Mouse (Mus musculus) embryonic facial prominence, embryonic 11.5 days (tissue): ENCODE results near the gene Sult6b2. TPM values are rescaled to one million over a fixed set of nuclear protein-coding genes. Genes with fewer than 3 reads are reported as not detected.

Source experiments
- ATAC-seq: fragments of 200-750 bp; cut with Nextera tagmentation; replicated peaks from 2 replicates; pipeline ENCODE4 v1.8.0; 2017; ENCODE audit warnings: low read depth; ENCODE audit not compliant: insufficient number of reproducible peaks, low FRiP score, low TSS enrichment
- DNase-seq: peaks from one replicate; pipeline ENCODE4 v3.0.0-alpha.2; 2015; ENCODE audit warnings: low spot score
- H3K27ac ChIP-seq: fragments of 300-500 bp; sonication (generic); replicated peaks from 2 replicates; pipeline ENCODE4 v1.5.1; 2014; ENCODE audit warnings: mild to moderate bottlenecking, low read depth, low read length, control low read depth
- H3K27me3 ChIP-seq: fragments of 300-500 bp; sonication (generic); 2 replicates; pipeline ENCODE4 v1.6.1; 2014; ENCODE audit warnings: mild to moderate bottlenecking, low read length, moderate library complexity, mixed read lengths; ENCODE audit not compliant: control insufficient read depth, insufficient read depth
- H3K36me3 ChIP-seq: fragments of 300-500 bp; sonication (generic); replicated peaks from 2 replicates; pipeline ENCODE4 v1.6.1; 2014; ENCODE audit warnings: low read depth, mild to moderate bottlenecking, low read length, moderate library complexity, mixed read lengths; ENCODE audit not compliant: control insufficient read depth, insufficient read depth
- H3K4me1 ChIP-seq: fragments of 300-500 bp; sonication (generic); 2 replicates; pipeline ENCODE4 v1.6.1; 2014; ENCODE audit warnings: low read length, mixed read lengths; ENCODE audit not compliant: control insufficient read depth, insufficient read depth
- H3K4me2 ChIP-seq: fragments of 300-500 bp; sonication (generic); 2 replicates; pipeline ENCODE4 v1.6.1; 2014; ENCODE audit warnings: low read depth, mild to moderate bottlenecking, control low read depth, low read length, moderate library complexity
- H3K4me3 ChIP-seq: fragments of 300-500 bp; sonication (generic); 2 replicates; pipeline ENCODE4 v1.5.1; 2014; ENCODE audit warnings: low read depth, low read length, control low read depth
- H3K9ac ChIP-seq: fragments of 300-500 bp; sonication (generic); replicated peaks from 2 replicates; pipeline ENCODE4 v1.6.1; 2014; ENCODE audit warnings: mild to moderate bottlenecking, control low read depth, low read length
- H3K9me3 ChIP-seq: fragments of 300-500 bp; sonication (generic); replicated peaks from 2 replicates; pipeline ENCODE4 v1.6.1; 2016; ENCODE audit warnings: mild to moderate bottlenecking, low read length, inconsistent platforms, mixed read lengths; ENCODE audit not compliant: control insufficient read depth
- WGBS: fragments of 180-500 bp; shearing (Covaris S2); extraction: QIAGEN DNeasy Blood & Tissue Kit; methylation state at CpG from one replicate; pipeline ENCODE4 v1.1.7; 2014; 5-methylcytosine and 5-hydroxymethylcytosine counted together
- polyA plus RNA-seq: library from polyadenylated mRNA; unstranded; fragments of >200 nt; fragmentation: Nextera tagmentation; extraction: Ambion mirVana; gene quantifications from 2 replicates; pipeline ENCODE4 v1.2.1, GENCODE M21; 2014

Sult6b2 gene
- polyA plus RNA-seq, 1 experiment from 2014 or later: not detected

- DNase-seq (no peak), ATAC-seq (no peak)
- Histone ChIP-seq H3K9me3 (no peaks in the 10 kb centered on the region), H3K4me3 (no peak overlapping the region), H3K9ac (no peak overlapping the region), H3K4me2 (no peak overlapping the region), H3K27ac (no peak overlapping the region), H3K27me3 (no peaks in the 10 kb centered on the region), H3K36me3 (no peaks in the 10 kb centered on the region), H3K4me1 (no peaks in the 10 kb centered on the region)
- WGBS: 83% methylated on average over 4 of the region's 4 CpGs
Observed at GRCm38 (mm10) chr6:142806326-142806725, 2.0 kb upstream of the Sult6b2 start.

GRCm38 (mm10) chr6:142802617-142803525, 1.4 kb downstream of the Sult6b2 start:
- ATAC-seq: peak; percentile 61; the same call in 1 of the 2 replicates
- Histone ChIP-seq H3K9ac (no peak overlapping the region), H3K27ac (no peak overlapping the region), H3K36me3 (no peaks in the 10 kb centered on the region), H3K4me2 (no peak overlapping the region), H3K4me1 (no peaks in the 10 kb centered on the region), H3K27me3 (no peaks in the 10 kb centered on the region), H3K4me3 (no peak overlapping the region), H3K9me3 (no peaks in the 10 kb centered on the region)
- peak; percentile 30 for DNase-seq
- WGBS: 29% methylated on average over 11 of the region's 11 CpGs

GRCm38 (mm10) chr6:142801687-142802086, 2.6 kb downstream of the Sult6b2 start:
- H3K4me1 ChIP-seq: no peaks in the 10 kb centered on the region
- WGBS: 74% methylated on average over 5 of the region's 5 CpGs
- no peaks in the 10 kb centered on the region for H3K9me3 ChIP-seq
- H3K9ac ChIP-seq: no peak overlapping the region
- no peak overlapping the region for H3K27ac ChIP-seq
- H3K36me3 ChIP-seq: no peaks in the 10 kb centered on the region
- DNase-seq (no peak), ATAC-seq (no peak)
- H3K27me3 ChIP-seq: no peaks in the 10 kb centered on the region
- no peak overlapping the region for H3K4me3 ChIP-seq
- no peak overlapping the region for H3K4me2 ChIP-seq

GRCm38 (mm10) chr6:142799704-142800374, 4.5 kb downstream of the Sult6b2 start:
- WGBS: 75% methylated on average over 7 of the region's 7 CpGs
- no peaks in the 10 kb centered on the region for H3K4me1 ChIP-seq
- DNase-seq (no peak), ATAC-seq (no peak)
- no peak overlapping the region for H3K27ac ChIP-seq
- H3K9ac ChIP-seq: no peak overlapping the region
- H3K9me3 ChIP-seq: no peaks in the 10 kb centered on the region
- no peaks in the 10 kb centered on the region for H3K36me3 ChIP-seq
- no peak overlapping the region for H3K4me3 ChIP-seq
- H3K27me3 ChIP-seq: no peaks in the 10 kb centered on the region
- no peak overlapping the region for H3K4me2 ChIP-seq

- H3K4me1 ChIP-seq: no peaks in the 10 kb centered on the region
- DNase-seq: no peak
- H3K4me3 ChIP-seq: no peak overlapping the region
- no peaks in the 10 kb centered on the region for H3K36me3 ChIP-seq
- H3K9ac ChIP-seq: no peak overlapping the region
- no peak overlapping the region for H3K27ac ChIP-seq
- no peaks in the 10 kb centered on the region for H3K27me3 ChIP-seq
- no peaks in the 10 kb centered on the region for H3K9me3 ChIP-seq
- no peak for ATAC-seq
- WGBS: 85% methylated on average over 9 of the region's 9 CpGs
- no peak overlapping the region for H3K4me2 ChIP-seq
Observed at GRCm38 (mm10) chr6:142798837-142799236, 5.5 kb downstream of the Sult6b2 start.

GRCm38 (mm10) chr6:142797996-142798395, 6.3 kb downstream of the Sult6b2 start:
- Histone ChIP-seq H3K4me1 (no peaks in the 10 kb centered on the region), H3K4me3 (no peak overlapping the region), H3K27me3 (no peaks in the 10 kb centered on the region), H3K4me2 (no peak overlapping the region), H3K9me3 (no peaks in the 10 kb centered on the region), H3K36me3 (no peaks in the 10 kb centered on the region), H3K9ac (no peak overlapping the region), H3K27ac (no peak overlapping the region)
- no peak for ATAC-seq
- no peak for DNase-seq
- WGBS: 77% methylated on average over 1 of the region's 1 CpGs

- Histone ChIP-seq H3K4me3 (no peak overlapping the region), H3K4me1 (no peaks in the 10 kb centered on the region), H3K9me3 (no peaks in the 10 kb centered on the region), H3K27me3 (no peaks in the 10 kb centered on the region), H3K27ac (no peak overlapping the region), H3K36me3 (no peaks in the 10 kb centered on the region), H3K9ac (no peak overlapping the region), H3K4me2 (no peak overlapping the region)
- 72% methylated on average over 15 of the region's 15 CpGs for WGBS
- ATAC-seq (no peak), DNase-seq (no peak)
Observed at GRCm38 (mm10) chr6:142795655-142796441, 8.5 kb downstream of the Sult6b2 start.
